Mouse (Mus musculus) ES-E14 (cell line): ENCODE measurements at regions not wholly inside any gene's neighbourhood (a gene's known extent, or its start where the extent isn't known, plus 50 kb on each side); places are given as distances from the start of the nearest gene placed in this dataset.

Experiments
- CHD2 ChIP-seq: IDR thresholded peaks from 2 replicates; pipeline ENCODE4 v1.6.1; 2014; ENCODE audit warnings: mild to moderate bottlenecking, low read depth, low read length, inconsistent platforms
- HCFC1 ChIP-seq: IDR thresholded peaks from 2 replicates; pipeline ENCODE4 v1.6.1; 2012; ENCODE audit warnings: low read length, inconsistent platforms, borderline replicate concordance; ENCODE audit not compliant: insufficient read depth
- ZC3H11A ChIP-seq: IDR thresholded peaks from 2 replicates; pipeline ENCODE4 v1.6.1; 2012; ENCODE audit warnings: low read depth, mild to moderate bottlenecking, inconsistent platforms, low read length, borderline replicate concordance
- ZNF384 ChIP-seq: IDR thresholded peaks from 2 replicates; pipeline ENCODE4 v1.6.1; 2012; ENCODE audit warnings: low read depth, low read length, inconsistent platforms

DNA sequence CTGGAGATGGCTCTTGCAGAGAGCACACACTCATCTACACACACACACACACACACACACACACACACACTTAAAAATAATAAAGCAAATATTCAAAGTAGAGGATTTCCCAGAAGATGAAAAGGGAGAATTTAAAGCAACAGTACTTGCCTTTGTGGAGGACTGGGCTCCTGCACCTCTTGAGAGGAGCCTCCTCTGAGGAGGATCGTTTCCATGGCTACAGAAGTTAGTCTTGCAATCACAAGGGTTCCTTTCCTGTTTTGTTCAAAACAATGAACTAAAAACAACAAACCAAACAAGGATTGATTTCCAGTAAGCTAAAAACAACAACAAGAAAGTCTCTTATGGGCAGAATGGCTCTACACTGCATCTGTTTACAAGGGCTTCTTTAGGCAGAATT lies 223.8 kb downstream of the Irs2 start:
- TF ChIP-seq HCFC1, result no peak
- TF ChIP-seq ZNF384, result no peak
- TF ChIP-seq CHD2, result no peak
- no peak for TF ChIP-seq ZC3H11A
